Mouse (Mus musculus) cortical plate, adult 2 months (tissue): ENCODE measurements around the gene Etnk2. TPM values are rescaled to one million over a fixed set of nuclear protein-coding genes. Genes with fewer than 3 reads are reported as not detected.

Source experiments
- H3K27ac ChIP-seq: fragments of 200-500 bp; 2 replicates; pipeline ENCODE4 v1.5.1; 2012; ENCODE audit warnings: low read length, control low read depth, inconsistent platforms; ENCODE audit not compliant: insufficient read depth
- H3K4me1 ChIP-seq: fragments of 200-500 bp; 2 replicates; pipeline ENCODE4 v1.6.1; 2011; ENCODE audit warnings: low read length; ENCODE audit not compliant: control insufficient read depth, insufficient read depth
- H3K4me3 ChIP-seq: fragments of 200-500 bp; 2 replicates; pipeline ENCODE4 v1.5.1; 2011; ENCODE audit warnings: mild to moderate bottlenecking, low read length, control low read depth; ENCODE audit not compliant: insufficient read depth
- CTCF ChIP-seq: fragments of 200-500 bp; IDR thresholded peaks from 2 replicates; pipeline ENCODE4 v1.5.1; 2011; ENCODE audit warnings: mild to moderate bottlenecking, control low read depth, low read length; ENCODE audit not compliant: insufficient read depth; ENCODE audit errors: extremely low read depth
- POLR2A ChIP-seq: fragments of 200-500 bp; IDR thresholded peaks from 2 replicates; pipeline ENCODE4 v1.6.1; 2011; ENCODE audit warnings: mild to moderate bottlenecking, low read length, control low read depth; ENCODE audit not compliant: insufficient read depth; ENCODE audit errors: extremely low read depth
- polyA plus RNA-seq: library from polyadenylated mRNA; depleted of rRNA; stranded (reverse); fragments of >200 nt; gene quantifications from 2 replicates; pipeline ENCODE4 v1.2.3, GENCODE M21; 2012

Etnk2 gene
- polyA plus RNA-seq, 1 experiment = 14.6 TPM

DNA sequence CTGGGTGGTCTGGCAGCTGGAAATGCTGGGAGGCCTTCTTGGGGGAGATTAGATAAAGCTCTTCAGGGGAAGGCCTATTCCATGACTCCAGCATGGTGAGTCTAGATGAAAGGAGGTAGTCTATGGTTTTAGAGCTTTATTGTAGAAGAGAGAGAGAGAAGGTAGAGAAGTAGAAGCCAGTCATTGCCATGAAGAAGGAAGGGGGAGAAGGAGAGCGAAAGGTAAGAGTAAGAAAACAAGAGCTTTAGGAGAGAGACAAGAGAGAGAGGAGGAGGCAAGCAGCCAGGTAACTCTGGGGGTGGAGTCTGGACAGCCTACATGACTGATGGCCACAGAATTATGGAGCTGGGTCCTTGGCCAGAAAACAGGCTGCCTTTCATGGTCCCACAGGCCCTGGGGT lies 13.2 kb upstream of the Etnk2 start, which contains the start of gene Ren1:
Gene Ren1, plus strand, starts transcription at position 301 of the 400 bp plus-strand sequence.
- no peaks in the 10 kb centered on the region for H3K4me1 ChIP-seq
- H3K4me3 ChIP-seq = no peak within 1 kb of the TSS
- no peak within 1 kb of the TSS for H3K27ac ChIP-seq
- TF ChIP-seq CTCF = no peak
- no peak for TF ChIP-seq POLR2A

DNA sequence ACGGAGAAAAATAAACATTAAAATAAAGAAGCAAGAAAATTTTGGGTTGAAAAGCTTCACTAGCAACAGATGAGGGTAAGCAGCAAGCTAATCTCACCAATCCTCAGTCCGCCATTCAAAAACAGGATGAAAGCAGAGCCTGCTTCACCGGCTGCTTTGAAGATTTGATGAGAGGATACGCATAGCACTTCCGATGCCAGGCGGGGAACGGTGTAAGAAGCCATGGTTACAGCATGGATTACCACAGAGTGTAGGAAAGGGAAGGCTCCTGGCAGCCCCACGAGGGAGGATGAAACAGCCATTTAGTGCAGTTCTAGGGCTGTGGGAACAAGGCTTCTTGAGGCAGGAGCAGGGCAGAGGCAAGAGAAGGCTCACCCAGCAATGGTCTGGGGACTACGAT lies 11.6 kb upstream of the Etnk2 start:
- H3K4me3 ChIP-seq = no peak overlapping the region
- no peaks in the 10 kb centered on the region for H3K4me1 ChIP-seq
- TF ChIP-seq CTCF (no peak), POLR2A (no peak)
- H3K27ac ChIP-seq = no peak overlapping the region

DNA sequence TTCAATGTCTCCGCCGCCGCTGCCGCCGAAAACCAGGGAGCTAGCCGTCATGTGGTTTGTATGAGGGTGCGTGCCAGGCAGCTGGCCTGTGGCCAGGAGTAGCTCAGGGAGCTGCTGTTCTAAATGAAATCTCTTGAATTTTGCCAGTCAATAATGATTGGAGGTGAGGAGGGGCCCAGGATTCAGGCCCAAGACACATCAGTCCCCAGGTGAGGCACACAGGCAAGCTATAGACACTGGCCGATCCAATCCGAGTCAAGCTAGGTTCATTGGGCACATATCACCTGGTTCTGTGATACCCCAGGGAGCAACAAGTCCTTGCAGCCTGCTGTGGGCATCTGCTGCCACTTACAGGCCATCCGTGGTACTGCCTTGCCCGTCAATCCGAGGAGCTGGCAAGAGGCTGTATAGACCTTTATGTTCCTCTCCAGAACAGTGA lies 10.0 kb upstream of the Etnk2 start:
- Histone ChIP-seq H3K4me3 (no peak overlapping the region), H3K4me1 (no peaks in the 10 kb centered on the region), H3K27ac (no peak overlapping the region)
- TF ChIP-seq POLR2A (no peak), CTCF (peak; percentile 100)

DNA sequence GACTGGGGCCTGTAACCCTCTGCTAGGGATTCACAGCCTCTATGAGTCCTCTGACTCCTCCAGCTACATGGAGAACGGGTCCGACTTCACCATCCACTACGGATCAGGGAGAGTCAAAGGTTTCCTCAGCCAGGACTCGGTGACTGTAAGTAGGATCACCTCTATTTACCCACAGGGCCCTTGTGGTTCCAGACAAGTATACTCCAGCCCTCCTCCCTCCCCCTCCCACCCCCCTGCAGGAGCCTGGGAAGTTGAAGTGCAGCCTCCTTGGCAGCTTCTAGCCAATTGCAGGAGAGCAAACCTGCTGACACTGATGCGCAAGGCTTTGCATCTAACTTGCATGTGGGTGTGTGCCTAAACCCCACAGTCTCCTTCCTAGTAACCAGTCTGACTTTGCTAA lies 7.9 kb upstream of the Etnk2 start:
- Histone ChIP-seq H3K4me1 (no peaks in the 10 kb centered on the region), H3K4me3 (no peak overlapping the region), H3K27ac (no peak overlapping the region)
- TF ChIP-seq POLR2A = no peak

DNA sequence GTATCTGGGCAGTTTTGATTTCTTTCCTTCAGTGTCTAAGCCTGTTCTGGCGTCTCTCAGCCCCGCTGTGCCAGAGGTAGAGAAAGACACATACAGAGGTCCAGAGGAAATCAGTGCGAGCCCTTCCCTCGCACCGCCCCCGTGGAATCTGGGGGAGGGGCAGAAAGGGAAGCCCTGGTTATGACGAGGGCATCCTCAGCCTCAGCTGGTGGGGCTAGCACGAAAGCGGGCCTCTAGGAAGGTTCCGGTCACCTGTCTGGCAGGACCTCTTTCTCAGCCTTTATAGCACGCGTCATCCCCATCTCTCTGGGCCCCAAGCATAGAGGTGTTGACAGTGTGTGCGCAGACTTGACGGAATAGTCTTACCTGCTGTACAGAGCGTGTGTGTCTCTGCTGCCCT lies 7.5 kb upstream of the Etnk2 start:
- Histone ChIP-seq H3K4me3 (no peak overlapping the region), H3K4me1 (no peaks in the 10 kb centered on the region), H3K27ac (no peak overlapping the region)
- no peak for TF ChIP-seq POLR2A
- TF ChIP-seq CTCF = no peak

DNA sequence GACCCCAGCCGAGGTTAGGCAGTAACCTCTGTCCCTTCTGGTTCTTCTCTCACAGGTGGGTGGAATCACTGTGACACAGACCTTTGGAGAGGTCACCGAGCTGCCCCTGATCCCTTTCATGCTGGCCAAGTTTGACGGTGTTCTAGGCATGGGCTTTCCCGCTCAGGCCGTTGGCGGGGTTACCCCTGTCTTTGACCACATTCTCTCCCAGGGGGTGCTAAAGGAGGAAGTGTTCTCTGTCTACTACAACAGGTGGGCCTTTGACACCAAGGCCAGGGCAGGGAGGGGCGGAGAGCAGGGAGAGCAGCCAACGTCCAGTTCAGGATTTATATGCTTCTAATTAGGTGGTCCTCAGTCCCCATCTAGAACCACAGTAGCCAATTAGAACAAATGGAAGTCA lies 7.0 kb upstream of the Etnk2 start:
- no peak for TF ChIP-seq POLR2A
- no peak for TF ChIP-seq CTCF

DNA sequence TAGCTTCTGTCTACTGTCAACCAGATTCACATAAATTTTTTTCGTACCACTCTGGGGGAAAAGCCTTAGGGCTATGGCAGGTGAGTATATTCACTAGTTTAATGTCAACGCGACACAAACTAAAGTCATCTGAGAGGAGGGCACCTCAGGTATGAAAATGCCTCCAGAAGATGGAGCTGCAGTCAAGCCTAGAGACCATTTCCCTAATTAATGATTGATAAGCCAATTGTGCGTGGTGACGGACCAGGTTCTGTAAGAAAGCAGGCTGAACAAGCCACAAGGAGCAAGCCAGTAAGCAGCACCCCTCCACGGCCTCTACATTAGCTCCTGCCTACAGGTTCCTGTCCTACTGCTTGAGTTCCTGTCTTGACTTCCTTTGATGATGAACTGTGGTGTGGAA lies 2.4 kb upstream of the Etnk2 start:
- Histone ChIP-seq H3K4me3 (no peak overlapping the region), H3K4me1 (no peaks in the 10 kb centered on the region), H3K27ac (no peak overlapping the region)
- TF ChIP-seq POLR2A (no peak), CTCF (no peak)

More for the DNA sequence above, 7.0 kb upstream of the Etnk2 start:
- no peak overlapping the region for H3K4me3 ChIP-seq
- H3K4me1 ChIP-seq = no peaks in the 10 kb centered on the region
- no peak overlapping the region for H3K27ac ChIP-seq

DNA sequence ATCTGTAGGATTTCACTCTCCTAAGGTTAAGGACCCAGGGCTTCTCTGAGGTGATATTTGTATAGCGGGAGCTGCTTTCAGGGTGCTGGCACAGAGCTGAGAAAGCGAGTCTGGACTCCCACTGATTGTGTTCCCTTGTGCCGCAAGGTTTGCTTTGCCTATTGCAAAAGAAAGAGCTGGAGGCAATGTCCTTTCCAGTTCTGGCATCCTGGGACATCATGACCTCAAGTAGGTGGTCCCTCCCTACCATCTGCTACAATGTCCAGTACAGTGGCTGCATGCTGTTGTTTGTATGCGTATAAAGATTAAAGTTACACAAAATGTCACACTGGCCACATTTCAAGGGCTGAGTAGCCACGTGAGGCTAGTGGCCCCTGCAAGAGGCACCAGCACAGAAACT lies 1.3 kb upstream of the Etnk2 start:
- TF ChIP-seq CTCF = no peak
- no peak for TF ChIP-seq POLR2A
- Histone ChIP-seq H3K27ac (no peak overlapping the region), H3K4me3 (no peak overlapping the region), H3K4me1 (no peaks in the 10 kb centered on the region)

DNA sequence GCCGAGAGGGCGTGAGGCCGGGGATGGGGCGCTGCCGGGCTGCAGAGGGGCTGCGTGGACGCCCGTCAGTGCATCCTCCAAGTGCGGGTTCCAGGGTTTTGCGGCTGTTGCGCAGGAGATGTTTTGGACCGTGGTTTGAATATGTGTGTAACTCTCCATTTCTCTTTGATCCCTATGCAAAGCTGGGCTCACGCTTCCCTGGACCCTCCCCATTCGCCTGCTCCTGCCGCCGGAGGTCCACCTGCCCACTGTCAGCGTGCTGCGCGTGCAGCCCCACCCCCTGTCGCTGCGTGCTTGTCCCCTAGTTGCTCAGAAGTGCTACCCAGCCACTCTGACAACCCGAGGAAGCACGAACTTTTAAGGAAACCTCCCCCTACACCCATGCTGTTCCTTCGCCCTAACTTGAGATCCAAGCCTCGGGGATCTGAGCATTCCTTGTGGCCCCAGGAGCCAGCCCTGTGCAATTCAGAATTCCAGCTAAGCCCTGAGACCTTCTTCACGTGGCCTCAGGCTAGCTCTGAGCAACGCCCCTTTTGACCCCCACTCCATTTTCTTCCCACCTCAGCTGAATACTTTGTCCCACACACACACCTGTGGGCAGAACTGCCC lies 754 bp downstream of the Etnk2 start:
- Histone ChIP-seq H3K4me3 (peak overlapping the region; percentile 56), H3K4me1 (peaks cover 6% of the 10 kb centered on the region), H3K27ac (no peak overlapping the region)
- no peak for TF ChIP-seq POLR2A
- no peak for TF ChIP-seq CTCF

DNA sequence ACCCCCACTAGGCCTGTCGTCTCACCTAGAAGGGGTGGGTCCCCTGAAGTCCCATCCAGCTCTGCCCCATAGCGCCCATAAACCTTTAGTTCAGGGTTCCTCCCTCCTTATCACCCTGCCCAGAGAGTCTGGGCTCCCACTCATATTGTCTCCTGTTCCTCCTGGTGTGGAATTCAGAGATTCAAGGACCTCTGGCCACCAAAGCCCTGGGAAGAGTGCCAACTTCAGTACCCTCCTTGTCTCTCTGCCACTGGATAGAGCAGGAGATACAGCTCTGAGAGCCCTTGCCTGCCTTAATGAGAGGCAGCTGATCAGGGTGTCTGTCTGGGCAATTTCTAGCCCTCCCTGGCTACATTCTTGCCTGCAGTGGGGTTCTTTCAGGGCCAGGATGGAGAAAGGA lies 1.5 kb downstream of the Etnk2 start:
- H3K4me1 ChIP-seq = peaks cover 6% of the 10 kb centered on the region
- no peak overlapping the region for H3K4me3 ChIP-seq
- H3K27ac ChIP-seq = no peak overlapping the region
- no peak for TF ChIP-seq POLR2A
- no peak for TF ChIP-seq CTCF
